Mouse (Mus musculus): ENCODE data around the gene Ngb. TPM values are rescaled to one million over a fixed set of nuclear protein-coding genes. Genes with fewer than 3 reads are reported as not detected.

The Ngb gene
- polyA plus RNA-seq, 1 experiment from 2014 or later = not detected

GRCm38 (mm10) chr12:87088331-87088730 is 14.0 kb downstream of the Ngb start:
- H3K9ac ChIP-seq (ENCODE audit: low read depth, low read length) = no peak overlapping the region
- H3K4me2 ChIP-seq (ENCODE audit: low read depth, low read length) = no peak overlapping the region
- no peak overlapping the region for H3K27ac ChIP-seq (ENCODE audit: low read length)
- H3K4me3 ChIP-seq (ENCODE audit: low read depth, low read length) = no peak overlapping the region
- no peaks in the 10 kb centered on the region for H3K4me1 ChIP-seq (ENCODE audit: control insufficient read depth, low read depth, low read length)
- no peaks in the 10 kb centered on the region for H3K9me3 ChIP-seq (replicated peaks; ENCODE audit: control insufficient read depth, low read length)
- no peak for ATAC-seq (ENCODE audit: low read depth)
- H3K27me3 ChIP-seq (ENCODE audit: control insufficient read depth, insufficient read depth, low read depth, low read length) = no peaks in the 10 kb centered on the region
- no peaks in the 10 kb centered on the region for H3K36me3 ChIP-seq (ENCODE audit: control insufficient read depth, insufficient read depth)
- 23% methylated on average over 4 of the region's 4 CpGs for WGBS (ENCODE audit: insufficient replicate concordance)

- no peaks in the 10 kb centered on the region for H3K27me3 ChIP-seq (ENCODE audit: control insufficient read depth, insufficient read depth, low read depth, low read length)
- no peak overlapping the region for H3K27ac ChIP-seq (ENCODE audit: low read length)
- no peaks in the 10 kb centered on the region for H3K4me1 ChIP-seq (ENCODE audit: control insufficient read depth, low read depth, low read length)
- H3K4me2 ChIP-seq (ENCODE audit: low read depth, low read length) = no peak overlapping the region
- H3K4me3 ChIP-seq (ENCODE audit: low read depth, low read length) = no peak overlapping the region
- WGBS (ENCODE audit: insufficient replicate concordance) = 58% methylated on average over 7 of the region's 7 CpGs
- H3K9ac ChIP-seq (ENCODE audit: low read depth, low read length) = no peak overlapping the region
- no peaks in the 10 kb centered on the region for H3K9me3 ChIP-seq (replicated peaks; ENCODE audit: control insufficient read depth, low read length)
- H3K36me3 ChIP-seq (ENCODE audit: control insufficient read depth, insufficient read depth) = no peaks in the 10 kb centered on the region
- ATAC-seq (ENCODE audit: low read depth) = no peak
Observed at GRCm38 (mm10) chr12:87087236-87087635, 15.1 kb downstream of the Ngb start.

- Histone ChIP-seq H3K9me3 (replicated peaks; ENCODE audit: control insufficient read depth, low read length) (no peaks in the 10 kb centered on the region), H3K4me1 (ENCODE audit: control insufficient read depth, low read depth, low read length) (no peaks in the 10 kb centered on the region), H3K27me3 (ENCODE audit: control insufficient read depth, insufficient read depth, low read depth, low read length) (no peaks in the 10 kb centered on the region), H3K27ac (ENCODE audit: low read length) (no peak overlapping the region), H3K9ac (ENCODE audit: low read depth, low read length) (no peak overlapping the region), H3K4me2 (ENCODE audit: low read depth, low read length) (no peak overlapping the region), H3K4me3 (ENCODE audit: low read depth, low read length) (no peak overlapping the region), H3K36me3 (ENCODE audit: control insufficient read depth, insufficient read depth) (no peaks in the 10 kb centered on the region)
- WGBS (ENCODE audit: insufficient replicate concordance) = 55% methylated on average over 8 of the region's 8 CpGs
- no peak for ATAC-seq (ENCODE audit: low read depth)
Observed at GRCm38 (mm10) chr12:87082797-87083196, 19.5 kb downstream of the Ngb start.

- Histone ChIP-seq H3K27ac (ENCODE audit: low read length) (no peak overlapping the region), H3K9me3 (replicated peaks; ENCODE audit: control insufficient read depth, low read length) (no peaks in the 10 kb centered on the region), H3K9ac (ENCODE audit: low read depth, low read length) (no peak overlapping the region), H3K4me3 (ENCODE audit: low read depth, low read length) (no peak overlapping the region), H3K4me2 (ENCODE audit: low read depth, low read length) (no peak overlapping the region), H3K36me3 (ENCODE audit: control insufficient read depth, insufficient read depth) (no peaks in the 10 kb centered on the region), H3K27me3 (ENCODE audit: control insufficient read depth, insufficient read depth, low read depth, low read length) (no peaks in the 10 kb centered on the region), H3K4me1 (ENCODE audit: control insufficient read depth, low read depth, low read length) (no peaks in the 10 kb centered on the region)
- WGBS (ENCODE audit: insufficient replicate concordance) = 54% methylated on average over 2 of the region's 2 CpGs
- no peak for ATAC-seq (ENCODE audit: low read depth)
Observed at GRCm38 (mm10) chr12:87076610-87077009, 25.7 kb downstream of the Ngb start.

- ATAC-seq (ENCODE audit: low read depth) = no peak
- H3K9ac ChIP-seq (ENCODE audit: low read depth, low read length) = no peak overlapping the region
- WGBS (ENCODE audit: insufficient replicate concordance) = 38% methylated on average over 5 of the region's 5 CpGs
- H3K36me3 ChIP-seq (ENCODE audit: control insufficient read depth, insufficient read depth) = no peaks in the 10 kb centered on the region
- no peak overlapping the region for H3K4me2 ChIP-seq (ENCODE audit: low read depth, low read length)
- no peak overlapping the region for H3K27ac ChIP-seq (ENCODE audit: low read length)
- no peaks in the 10 kb centered on the region for H3K4me1 ChIP-seq (ENCODE audit: control insufficient read depth, low read depth, low read length)
- no peak overlapping the region for H3K4me3 ChIP-seq (ENCODE audit: low read depth, low read length)
- no peaks in the 10 kb centered on the region for H3K27me3 ChIP-seq (ENCODE audit: control insufficient read depth, insufficient read depth, low read depth, low read length)
- H3K9me3 ChIP-seq (replicated peaks; ENCODE audit: control insufficient read depth, low read length) = no peaks in the 10 kb centered on the region
Observed at GRCm38 (mm10) chr12:87070520-87070919, 31.8 kb downstream of the Ngb start.

GRCm38 (mm10) chr12:87066429-87066828 is 35.9 kb downstream of the Ngb start:
- Histone ChIP-seq H3K9ac (ENCODE audit: low read depth, low read length) (no peak overlapping the region), H3K27ac (ENCODE audit: low read length) (no peak overlapping the region), H3K9me3 (replicated peaks; ENCODE audit: control insufficient read depth, low read length) (no peaks in the 10 kb centered on the region), H3K4me1 (ENCODE audit: control insufficient read depth, low read depth, low read length) (no peaks in the 10 kb centered on the region), H3K4me2 (ENCODE audit: low read depth, low read length) (no peak overlapping the region), H3K27me3 (ENCODE audit: control insufficient read depth, insufficient read depth, low read depth, low read length) (no peaks in the 10 kb centered on the region), H3K36me3 (ENCODE audit: control insufficient read depth, insufficient read depth) (no peaks in the 10 kb centered on the region), H3K4me3 (ENCODE audit: low read depth, low read length) (no peak overlapping the region)
- no peak for ATAC-seq (ENCODE audit: low read depth)
- 61% methylated on average over 5 of the region's 5 CpGs for WGBS (ENCODE audit: insufficient replicate concordance)

GRCm38 (mm10) chr12:87065446-87065845 is 36.9 kb downstream of the Ngb start:
- Histone ChIP-seq H3K4me1 (ENCODE audit: control insufficient read depth, low read depth, low read length) (no peaks in the 10 kb centered on the region), H3K4me2 (ENCODE audit: low read depth, low read length) (no peak overlapping the region), H3K9ac (ENCODE audit: low read depth, low read length) (no peak overlapping the region), H3K36me3 (ENCODE audit: control insufficient read depth, insufficient read depth) (no peaks in the 10 kb centered on the region), H3K27me3 (ENCODE audit: control insufficient read depth, insufficient read depth, low read depth, low read length) (no peaks in the 10 kb centered on the region), H3K4me3 (ENCODE audit: low read depth, low read length) (no peak overlapping the region), H3K9me3 (replicated peaks; ENCODE audit: control insufficient read depth, low read length) (no peaks in the 10 kb centered on the region), H3K27ac (ENCODE audit: low read length) (no peak overlapping the region)
- ATAC-seq (ENCODE audit: low read depth) = no peak
- 74% methylated on average over 11 of the region's 11 CpGs for WGBS (ENCODE audit: insufficient replicate concordance)

- Histone ChIP-seq H3K4me3 (ENCODE audit: low read depth, low read length) (no peak overlapping the region), H3K4me1 (ENCODE audit: control insufficient read depth, low read depth, low read length) (no peaks in the 10 kb centered on the region), H3K27me3 (ENCODE audit: control insufficient read depth, insufficient read depth, low read depth, low read length) (no peaks in the 10 kb centered on the region), H3K36me3 (ENCODE audit: control insufficient read depth, insufficient read depth) (no peaks in the 10 kb centered on the region), H3K9me3 (replicated peaks; ENCODE audit: control insufficient read depth, low read length) (no peaks in the 10 kb centered on the region), H3K27ac (ENCODE audit: low read length) (no peak overlapping the region), H3K9ac (ENCODE audit: low read depth, low read length) (no peak overlapping the region), H3K4me2 (ENCODE audit: low read depth, low read length) (no peak overlapping the region)
- no peak for ATAC-seq (ENCODE audit: low read depth)
- WGBS (ENCODE audit: insufficient replicate concordance) = 53% methylated on average over 17 of the region's 17 CpGs
Observed at GRCm38 (mm10) chr12:87057066-87057465, 45.3 kb downstream of the Ngb start.

GRCm38 (mm10) chr12:87054873-87055272 is 47.5 kb downstream of the Ngb start:
- WGBS (ENCODE audit: insufficient replicate concordance) = 46% methylated on average over 7 of the region's 7 CpGs
- Histone ChIP-seq H3K27ac (ENCODE audit: low read length) (no peak overlapping the region), H3K9me3 (replicated peaks; ENCODE audit: control insufficient read depth, low read length) (no peaks in the 10 kb centered on the region), H3K4me2 (ENCODE audit: low read depth, low read length) (no peak overlapping the region), H3K27me3 (ENCODE audit: control insufficient read depth, insufficient read depth, low read depth, low read length) (no peaks in the 10 kb centered on the region), H3K4me3 (ENCODE audit: low read depth, low read length) (no peak overlapping the region), H3K4me1 (ENCODE audit: control insufficient read depth, low read depth, low read length) (no peaks in the 10 kb centered on the region), H3K36me3 (ENCODE audit: control insufficient read depth, insufficient read depth) (no peaks in the 10 kb centered on the region), H3K9ac (ENCODE audit: low read depth, low read length) (no peak overlapping the region)
- no peak for ATAC-seq (ENCODE audit: low read depth)

Measured in liver, embryonic 16.5 days (tissue).